Mouse (Mus musculus) midbrain, embryonic 11.5 days (tissue): ENCODE data around the gene Igf2r. TPM values are rescaled to one million over a fixed set of nuclear protein-coding genes. Genes with fewer than 3 reads are reported as not detected.

Experiments used
- ATAC-seq: fragments of 200-750 bp; cut with Nextera tagmentation; 2 replicates; pipeline ENCODE4 v1.8.0; 2017; ENCODE audit warnings: moderate TSS enrichment, moderate library complexity; ENCODE audit not compliant: low FRiP score
- DNase-seq: peaks from one replicate; pipeline ENCODE4 v3.0.0; 2015; ENCODE audit warnings: low spot score; ENCODE audit errors: missing footprints
- H3K27ac ChIP-seq: fragments of 300-500 bp; sonication (generic); 2 replicates; pipeline ENCODE4 v1.5.1; 2014; ENCODE audit warnings: low read depth, low read length
- H3K27me3 ChIP-seq: fragments of 300-500 bp; sonication (generic); 2 replicates; pipeline ENCODE4 v1.6.1; 2014; ENCODE audit warnings: mild to moderate bottlenecking, low read length, moderate library complexity, mixed read lengths; ENCODE audit not compliant: control insufficient read depth, insufficient read depth
- H3K36me3 ChIP-seq: fragments of 300-500 bp; sonication (generic); 2 replicates; pipeline ENCODE4 v1.6.1; 2014; ENCODE audit warnings: mild to moderate bottlenecking, low read length, moderate library complexity, mixed read lengths; ENCODE audit not compliant: control insufficient read depth, insufficient read depth
- H3K4me1 ChIP-seq: fragments of 300-500 bp; sonication (generic); 2 replicates; pipeline ENCODE4 v1.6.1; 2014; ENCODE audit warnings: low read length; ENCODE audit not compliant: control insufficient read depth, insufficient read depth
- H3K4me2 ChIP-seq: fragments of 300-500 bp; sonication (generic); 2 replicates; pipeline ENCODE4 v1.6.1; 2014; ENCODE audit warnings: mild to moderate bottlenecking, moderate library complexity
- H3K4me3 ChIP-seq: fragments of 300-500 bp; sonication (generic); 2 replicates; pipeline ENCODE4 v1.5.1; 2014; ENCODE audit warnings: low read depth, low read length
- H3K9ac ChIP-seq: fragments of 300-500 bp; sonication (generic); 2 replicates; pipeline ENCODE4 v1.6.1; 2014; ENCODE audit warnings: low read length
- H3K9me3 ChIP-seq: fragments of 300-500 bp; sonication (generic); 2 replicates; pipeline ENCODE4 v1.6.1; 2016; ENCODE audit warnings: low read length; ENCODE audit not compliant: control insufficient read depth
- WGBS: fragments of 180-500 bp; shearing (Covaris S2); extraction: QIAGEN DNeasy Blood & Tissue Kit; methylation state at CpG from one replicate; pipeline ENCODE4 v1.1.7; 2014; 5-methylcytosine and 5-hydroxymethylcytosine counted together
- polyA plus RNA-seq: library from polyadenylated mRNA; unstranded; fragments of >200 nt; fragmentation: Nextera tagmentation; extraction: Ambion mirVana; gene quantifications from 2 replicates; pipeline ENCODE4 v1.2.1, GENCODE M21; 2014

Gene Igf2r
- polyA plus RNA-seq, 1 experiment from 2014 or later = 14.9 TPM

DNA sequence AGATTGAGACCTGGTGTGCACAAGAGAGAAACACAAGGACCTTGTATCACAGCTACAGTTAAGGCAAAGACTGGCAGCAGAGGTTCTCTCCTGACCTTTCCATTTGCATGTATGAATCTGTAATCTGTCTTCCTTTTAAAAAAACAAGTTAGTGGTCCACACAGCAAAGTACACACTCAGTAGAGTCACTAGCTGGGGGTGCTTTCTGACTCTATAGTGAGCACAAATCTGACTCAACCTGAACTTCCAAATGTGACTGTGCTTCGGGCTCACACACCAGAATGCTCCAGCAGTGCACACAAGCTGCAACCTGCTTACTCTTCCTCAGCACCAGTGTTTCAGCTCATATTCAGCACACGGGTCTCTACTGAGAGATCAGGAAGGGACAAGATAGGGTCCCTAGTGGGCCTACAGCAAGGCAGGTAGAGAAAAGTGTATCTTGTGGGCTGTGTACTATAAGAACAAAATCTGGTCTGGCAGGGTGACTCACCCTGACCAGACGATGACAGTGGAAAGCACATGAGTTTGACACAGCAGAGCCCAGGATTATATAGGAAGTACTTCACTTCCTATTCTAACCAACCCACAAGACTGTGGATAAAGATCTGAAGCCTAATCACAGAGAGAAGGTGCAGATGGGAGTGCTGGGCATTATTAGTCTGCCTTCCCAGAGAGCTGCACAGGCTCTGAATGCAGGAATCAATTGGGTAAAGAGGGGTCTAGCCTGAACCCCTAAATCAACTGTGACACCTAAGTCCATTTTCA is 15.0 kb downstream of the Igf2r start:
- WGBS = 88% methylated on average over 3 of the region's 3 CpGs
- Histone ChIP-seq H3K27ac (no peak overlapping the region), H3K27me3 (no peaks in the 10 kb centered on the region), H3K4me1 (no peaks in the 10 kb centered on the region), H3K4me3 (no peak overlapping the region), H3K9ac (no peak overlapping the region), H3K9me3 (no peaks in the 10 kb centered on the region), H3K36me3 (no peaks in the 10 kb centered on the region), H3K4me2 (no peak overlapping the region)
- ATAC-seq = no peak
- no peak for DNase-seq

- Histone ChIP-seq H3K4me2 (no peak overlapping the region), H3K9me3 (no peaks in the 10 kb centered on the region), H3K36me3 (no peaks in the 10 kb centered on the region), H3K9ac (no peak overlapping the region), H3K27ac (no peak overlapping the region), H3K4me3 (no peak overlapping the region), H3K4me1 (no peaks in the 10 kb centered on the region), H3K27me3 (no peaks in the 10 kb centered on the region)
- no peak for DNase-seq
- no peak for ATAC-seq
- WGBS = 71% methylated on average over 4 of the region's 4 CpGs
Measured at GRCm38 (mm10) chr17:12753050-12753449, 16.4 kb downstream of the Igf2r start.

DNA sequence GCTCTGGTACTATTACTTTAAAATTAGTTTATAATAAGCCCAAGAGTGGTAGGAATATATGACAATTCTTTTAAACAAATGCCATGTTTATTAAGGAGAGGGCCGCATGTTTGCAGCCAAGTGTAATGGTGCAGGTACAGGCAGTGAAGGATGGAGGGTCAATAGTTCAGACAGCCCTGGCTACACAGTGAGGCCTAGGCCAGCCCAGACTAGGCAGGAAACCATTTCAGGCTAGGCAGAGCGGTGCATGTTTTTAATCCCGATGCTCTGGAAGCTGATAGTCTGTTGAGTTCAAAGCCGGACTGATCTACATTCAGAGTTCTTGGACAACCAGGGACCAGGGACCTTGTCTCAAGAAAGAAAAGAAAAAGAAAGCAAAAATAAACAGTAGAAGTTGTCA is 17.8 kb downstream of the Igf2r start:
- no peaks in the 10 kb centered on the region for H3K27me3 ChIP-seq
- DNase-seq = peak; percentile 51
- no peak overlapping the region for H3K4me2 ChIP-seq
- no peak for ATAC-seq
- H3K4me1 ChIP-seq = no peaks in the 10 kb centered on the region
- H3K4me3 ChIP-seq = no peak overlapping the region
- no peaks in the 10 kb centered on the region for H3K9me3 ChIP-seq
- no peak overlapping the region for H3K27ac ChIP-seq
- H3K9ac ChIP-seq = no peak overlapping the region
- no peaks in the 10 kb centered on the region for H3K36me3 ChIP-seq
- WGBS = 94% methylated on average over 4 of the region's 4 CpGs

- Histone ChIP-seq H3K36me3 (no peaks in the 10 kb centered on the region), H3K9ac (no peak overlapping the region), H3K27me3 (no peaks in the 10 kb centered on the region), H3K4me2 (no peak overlapping the region), H3K4me3 (no peak overlapping the region), H3K27ac (no peak overlapping the region), H3K4me1 (no peaks in the 10 kb centered on the region), H3K9me3 (no peaks in the 10 kb centered on the region)
- ATAC-seq = no peak
- DNase-seq = no peak
- WGBS = 64% methylated on average over 4 of the region's 4 CpGs
Measured at GRCm38 (mm10) chr17:12751218-12751617, 18.2 kb downstream of the Igf2r start.

DNA sequence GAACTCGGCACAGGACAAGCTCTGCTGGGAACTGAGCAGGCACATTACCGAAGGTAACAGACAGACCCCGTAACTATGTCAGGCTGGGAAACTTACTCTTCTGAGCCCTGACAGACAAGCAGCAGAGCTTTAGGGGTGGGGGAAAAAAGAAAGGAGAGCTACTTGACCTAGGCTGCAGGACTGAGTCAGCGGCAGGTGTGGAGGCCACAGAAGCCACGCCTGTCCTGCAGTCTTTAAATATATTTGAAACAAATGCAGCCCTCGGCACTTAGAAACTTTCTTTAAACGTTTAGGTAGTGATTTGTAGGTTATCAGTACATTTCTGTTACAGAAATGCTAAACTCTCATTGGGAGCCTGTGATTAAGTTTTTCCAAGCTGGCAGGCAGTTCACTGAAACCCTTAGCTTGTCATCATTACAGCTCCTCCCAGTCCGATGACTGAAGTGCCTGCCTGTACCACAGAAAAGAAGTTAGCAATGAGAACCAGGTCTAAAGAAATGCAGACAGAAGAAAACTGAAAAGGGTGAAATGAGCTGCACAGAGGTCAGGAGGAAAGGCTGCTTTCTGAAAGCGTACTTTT is 18.8 kb downstream of the Igf2r start:
- Histone ChIP-seq H3K36me3 (no peaks in the 10 kb centered on the region), H3K4me3 (no peak overlapping the region), H3K9ac (no peak overlapping the region), H3K4me1 (no peaks in the 10 kb centered on the region), H3K4me2 (no peak overlapping the region), H3K27me3 (no peaks in the 10 kb centered on the region), H3K9me3 (no peaks in the 10 kb centered on the region), H3K27ac (no peak overlapping the region)
- ATAC-seq (no peak), DNase-seq (no peak)
- 78% methylated on average over 9 of the region's 9 CpGs for WGBS

DNA sequence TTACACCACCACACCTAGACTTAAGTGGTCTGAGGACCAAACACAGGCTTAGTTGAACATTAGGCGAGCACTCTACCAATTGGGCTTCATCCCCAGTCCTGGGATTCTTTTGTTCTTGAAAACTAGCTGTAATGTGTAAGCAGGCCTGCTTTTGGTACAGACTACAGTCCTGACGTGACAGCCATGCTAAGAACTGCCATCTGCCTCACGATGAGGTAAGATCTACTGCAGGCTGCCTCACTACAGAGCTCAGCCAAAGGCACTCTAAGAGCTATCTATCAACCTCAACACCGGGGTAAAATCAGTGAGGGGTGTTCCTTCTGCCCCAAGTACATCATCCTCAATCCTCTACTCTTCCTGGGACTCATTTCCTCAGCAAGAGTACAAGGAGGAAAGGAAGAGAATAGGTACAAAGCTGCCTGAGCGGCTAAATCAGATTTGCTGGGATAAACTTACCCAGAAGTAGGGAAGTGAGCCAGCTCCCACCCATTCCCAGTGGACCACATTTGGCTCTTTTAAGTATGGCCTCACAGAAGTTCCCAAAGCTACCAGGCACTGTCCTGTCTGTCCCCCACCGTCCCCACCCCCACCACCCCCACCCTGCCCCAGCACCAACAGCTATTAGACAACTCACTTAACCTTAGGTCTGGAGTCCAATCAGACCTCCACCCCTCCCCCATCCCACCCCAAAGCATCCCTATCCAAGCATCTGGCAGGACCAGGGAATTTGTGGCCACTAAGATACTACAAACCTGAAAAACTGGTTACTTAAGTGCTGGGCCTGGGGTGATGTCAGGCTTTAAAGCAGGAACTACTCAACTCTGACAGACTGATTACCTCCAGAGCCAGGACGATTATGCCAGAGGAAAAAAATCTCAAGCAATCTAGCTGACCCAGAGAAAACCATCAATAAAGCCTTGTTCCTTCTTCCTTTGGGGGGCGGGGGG is 19.8 kb downstream of the Igf2r start:
- H3K36me3 ChIP-seq = no peaks in the 10 kb centered on the region
- no peak overlapping the region for H3K4me2 ChIP-seq
- H3K9me3 ChIP-seq = no peaks in the 10 kb centered on the region
- ATAC-seq (no peak), DNase-seq (no peak)
- 61% methylated on average over 8 of the region's 8 CpGs for WGBS
- H3K27me3 ChIP-seq = no peaks in the 10 kb centered on the region
- H3K4me1 ChIP-seq = no peaks in the 10 kb centered on the region
- no peak overlapping the region for H3K27ac ChIP-seq
- no peak overlapping the region for H3K4me3 ChIP-seq
- H3K9ac ChIP-seq = no peak overlapping the region

DNA sequence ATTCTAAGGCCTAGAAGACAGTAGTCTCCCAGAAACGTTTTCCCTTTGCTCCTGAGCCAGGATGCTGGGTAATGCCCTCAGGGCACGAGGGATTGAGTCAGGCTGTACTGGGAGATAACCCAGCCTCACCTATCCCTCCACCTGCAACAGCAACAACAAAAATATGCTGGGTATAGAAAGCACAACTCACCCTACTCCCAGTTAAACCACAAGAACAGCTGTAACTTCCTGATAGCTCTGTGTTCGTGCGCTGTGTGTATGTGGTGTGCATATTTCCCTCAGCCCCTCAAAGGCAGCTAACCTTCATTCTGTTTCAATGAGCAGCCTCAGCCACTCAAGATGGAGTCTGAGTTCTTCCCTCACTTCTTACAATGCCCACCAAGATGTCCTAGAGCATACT is 23.7 kb downstream of the Igf2r start:
- Histone ChIP-seq H3K4me3 (no peak overlapping the region), H3K9ac (no peak overlapping the region), H3K4me2 (no peak overlapping the region), H3K9me3 (peaks cover 3% of the 10 kb centered on the region; the same call in 1 of the 2 replicates), H3K36me3 (peaks cover 5% of the 10 kb centered on the region; the same call in 1 of the 2 replicates), H3K27ac (no peak overlapping the region), H3K4me1 (no peaks in the 10 kb centered on the region), H3K27me3 (no peaks in the 10 kb centered on the region)
- ATAC-seq (no peak), DNase-seq (no peak)
- 87% methylated on average over 4 of the region's 4 CpGs for WGBS

GRCm38 (mm10) chr17:12744071-12744470 is 25.4 kb downstream of the Igf2r start:
- no peaks in the 10 kb centered on the region for H3K4me1 ChIP-seq
- ATAC-seq (no peak), DNase-seq (no peak)
- no peak overlapping the region for H3K4me3 ChIP-seq
- H3K9ac ChIP-seq = no peak overlapping the region
- no peak overlapping the region for H3K27ac ChIP-seq
- H3K4me2 ChIP-seq = no peak overlapping the region
- WGBS = 83% methylated on average over 1 of the region's 1 CpGs
- peaks cover 3% of the 10 kb centered on the region; the same call in 1 of the 2 replicates for H3K9me3 ChIP-seq
- peaks cover 5% of the 10 kb centered on the region; the same call in 1 of the 2 replicates for H3K36me3 ChIP-seq
- H3K27me3 ChIP-seq = no peaks in the 10 kb centered on the region
